Mouse (Mus musculus) ovary, postnatal 10 days (tissue): ENCODE measurements around the gene Tob1.

Experiments
- DNase-seq: peaks from one replicate; pipeline ENCODE4 v3.0.0; 2022; ENCODE audit warnings: low spot score

Tob1 gene

GRCm38 (mm10) chr11:94211124-94211603, at the start of gene Tob1:
Gene Tob1, plus strand, starts transcription at chr11:94211454.
- peak; percentile 93 for DNase-seq

GRCm38 (mm10) chr11:94161867-94162581, 49.2 kb upstream of the Tob1 start:
- DNase-seq = no peak

GRCm38 (mm10) chr11:94163005-94163767, 48.1 kb upstream of the Tob1 start:
- DNase-seq = no peak

GRCm38 (mm10) chr11:94165745-94166144, 45.5 kb upstream of the Tob1 start:
- DNase-seq = no peak

DNA sequence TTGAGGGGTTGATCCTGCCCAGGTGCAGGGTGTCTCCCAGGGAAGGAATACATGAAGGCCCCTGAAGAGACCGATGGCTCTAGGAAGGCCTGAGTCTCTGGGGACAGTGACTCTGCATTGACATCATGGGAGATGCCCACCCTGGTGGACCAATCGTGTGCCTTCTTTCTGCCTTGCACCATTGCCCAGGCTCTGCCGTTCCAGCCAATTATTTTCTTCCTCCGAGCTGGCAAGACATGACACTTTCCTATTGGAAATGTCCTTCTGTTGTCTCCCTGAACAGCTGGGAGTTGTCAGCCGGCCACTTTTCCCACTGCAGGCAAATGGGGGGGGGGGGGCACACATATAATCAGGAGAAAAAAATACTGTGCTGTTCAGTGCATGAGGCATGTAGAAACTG, 43.0 kb upstream of the Tob1 start:
- DNase-seq = no peak

DNA sequence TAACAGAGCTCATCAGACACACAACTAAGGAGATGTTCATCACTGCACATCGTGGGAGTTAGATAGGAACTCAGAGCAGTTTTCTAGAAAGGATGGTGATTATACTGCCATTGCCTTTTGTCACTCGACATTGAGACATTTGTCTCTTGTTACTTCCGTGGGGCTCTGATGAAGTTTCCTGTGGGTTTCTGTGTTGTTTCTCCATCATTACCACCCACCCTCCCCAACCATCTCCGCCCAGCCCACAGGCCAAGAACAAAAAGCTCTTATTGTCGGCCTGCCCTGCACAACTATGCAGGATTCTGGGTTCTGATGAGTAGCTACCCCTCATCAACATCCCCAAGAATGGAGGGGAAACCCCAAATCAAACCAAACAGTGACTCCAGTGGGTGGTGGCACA, 41.7 kb upstream of the Tob1 start:
- DNase-seq = no peak

GRCm38 (mm10) chr11:94171691-94172090, 39.6 kb upstream of the Tob1 start:
- DNase-seq = no peak

GRCm38 (mm10) chr11:94172186-94172585, 39.1 kb upstream of the Tob1 start:
- DNase-seq = no peak

DNA sequence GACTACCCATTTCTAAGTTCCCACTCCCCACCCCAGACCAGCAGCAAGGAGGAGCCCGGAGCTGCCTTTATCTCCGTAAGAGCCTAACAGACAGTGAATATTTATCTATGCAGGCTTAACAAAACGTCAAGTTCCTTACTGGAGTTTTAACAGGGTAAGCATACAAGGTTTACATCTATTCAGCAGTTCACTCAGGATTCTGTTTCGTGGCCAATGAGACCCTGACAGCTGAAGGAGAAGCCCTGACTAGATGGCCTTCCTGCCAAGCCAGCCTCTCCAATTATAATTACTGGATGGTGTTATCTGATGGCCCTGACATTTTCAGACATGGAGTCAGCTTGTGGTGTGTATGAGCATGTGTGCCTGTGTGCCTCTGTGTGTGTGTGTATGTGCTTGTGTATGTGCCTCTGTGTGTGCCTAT, 37.5 kb upstream of the Tob1 start:
- DNase-seq = no peak

DNA sequence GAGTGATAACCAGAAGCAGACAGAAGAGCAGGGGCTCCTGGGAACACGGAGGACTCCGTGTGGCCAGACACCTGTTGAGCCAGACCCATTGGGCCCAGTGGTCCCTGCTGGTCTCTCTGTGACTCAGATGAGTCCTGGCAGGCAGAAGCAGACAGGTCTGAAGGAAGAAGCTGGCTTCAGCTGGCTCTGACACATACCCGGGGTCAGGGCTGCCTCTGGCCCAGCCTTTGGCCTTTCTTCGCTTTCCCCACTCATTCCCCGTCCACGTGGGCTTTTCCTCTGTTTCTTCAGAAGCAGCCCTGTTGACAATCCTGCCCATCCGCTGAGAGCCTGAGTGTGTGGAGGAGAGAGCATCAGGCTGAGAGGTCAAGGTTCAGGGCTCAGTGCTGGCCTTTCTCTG, 36.0 kb upstream of the Tob1 start:
- DNase-seq = no peak

DNA sequence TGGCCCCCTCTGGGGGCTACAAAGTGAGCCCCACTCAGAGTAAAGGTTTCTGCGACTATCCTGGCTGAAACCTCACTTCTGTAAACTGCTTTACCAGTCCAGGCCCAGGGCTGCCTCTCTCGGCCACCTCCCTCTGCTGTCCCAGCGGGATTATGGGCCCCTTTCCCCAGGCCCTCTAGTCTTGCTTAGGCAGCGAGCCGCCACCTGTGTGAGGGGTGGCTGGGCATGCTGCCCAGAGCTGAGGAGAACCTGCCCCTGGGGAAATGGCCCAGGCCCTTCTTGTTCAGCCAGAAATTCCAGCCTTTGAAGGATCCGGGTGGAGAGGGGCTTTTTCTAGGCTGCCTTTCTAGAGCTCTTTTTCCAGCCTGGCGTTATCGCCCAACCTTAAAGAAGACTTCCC, 35.6 kb upstream of the Tob1 start:
- DNase-seq = no peak

- DNase-seq = no peak
These were observed 33.2 kb upstream of the Tob1 start for GRCm38 (mm10) chr11:94177841-94178585.

DNA sequence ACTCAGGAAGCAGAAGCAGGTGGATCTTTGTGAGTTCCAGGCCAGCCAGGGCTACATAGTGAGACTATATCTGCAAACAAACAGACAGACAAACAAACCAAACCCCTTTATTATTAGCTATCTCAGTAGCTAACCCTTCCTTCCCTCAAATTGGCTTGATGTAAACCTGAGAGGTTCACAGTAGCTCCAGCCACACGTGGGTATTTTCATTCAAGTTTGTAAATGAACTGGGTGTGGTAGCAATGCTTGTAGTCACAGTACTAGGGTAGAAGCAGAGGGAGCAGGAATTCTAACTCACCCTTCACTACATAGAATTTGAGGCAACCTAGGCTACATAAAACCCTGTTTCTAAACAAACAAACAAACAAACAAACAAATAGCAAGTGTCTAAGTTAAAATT, 31.5 kb upstream of the Tob1 start:
- no peak for DNase-seq

- no peak for DNase-seq
These were observed 31.1 kb upstream of the Tob1 start for GRCm38 (mm10) chr11:94180194-94180593.

- DNase-seq = no peak
These were observed 29.6 kb upstream of the Tob1 start for GRCm38 (mm10) chr11:94181694-94182093.

DNA sequence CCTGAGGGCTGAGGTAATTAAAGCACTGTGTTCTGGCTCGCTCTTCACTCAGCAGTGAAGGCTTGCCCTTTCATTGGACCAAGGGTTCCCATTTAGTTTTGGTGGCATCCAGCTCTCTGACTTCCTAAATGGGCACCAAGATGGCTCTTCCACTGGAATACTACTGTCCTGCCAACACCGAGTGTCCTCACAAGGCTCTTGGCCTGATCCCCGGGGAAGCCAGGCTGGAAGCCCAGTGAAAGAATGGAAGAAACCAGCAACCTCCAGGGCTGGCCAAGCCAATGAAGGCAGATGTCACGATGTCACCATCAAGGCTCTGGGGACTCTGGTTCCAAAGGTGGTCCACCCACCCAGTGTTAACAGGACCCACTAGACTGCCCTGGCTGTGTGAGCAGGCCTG, 28.5 kb upstream of the Tob1 start:
- no peak for DNase-seq

DNA sequence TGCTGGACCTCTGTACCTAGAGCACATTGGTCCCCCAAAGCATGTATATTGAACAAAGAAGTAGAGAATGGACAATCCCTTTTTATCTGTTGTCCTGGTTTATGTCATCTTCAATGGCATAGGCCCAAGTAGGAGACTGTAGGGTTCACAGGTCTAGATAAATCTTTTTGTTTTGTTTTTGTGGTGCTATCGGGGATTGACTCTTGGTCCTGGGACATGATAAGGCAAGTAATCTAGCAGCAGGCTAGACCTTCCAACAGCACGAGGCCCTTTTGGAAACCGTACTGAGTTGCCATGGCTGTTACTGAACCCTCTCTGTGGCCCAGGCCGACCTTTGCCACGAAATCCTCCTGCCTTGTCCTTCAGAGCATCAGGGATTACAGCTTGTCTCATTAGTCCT, 28.1 kb upstream of the Tob1 start:
- no peak for DNase-seq

DNA sequence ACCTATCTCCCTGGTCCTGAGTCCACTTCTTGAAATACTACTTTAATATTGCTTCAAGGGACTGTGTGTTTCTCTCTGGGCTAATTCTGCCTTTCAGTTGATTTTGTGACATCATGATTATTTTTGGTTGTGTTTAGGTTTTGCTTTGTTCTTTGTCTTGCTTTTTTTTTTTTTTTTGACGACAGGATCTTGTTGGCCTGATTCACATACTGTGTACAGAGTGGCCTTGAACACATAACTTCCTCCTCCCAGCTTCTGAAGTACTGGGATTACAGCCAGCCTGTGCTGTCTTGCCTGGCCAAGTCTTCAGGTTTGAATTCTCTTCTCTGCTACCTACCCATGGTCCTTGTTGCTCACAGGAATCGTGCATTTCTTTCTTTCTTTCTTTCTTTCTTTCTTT, 27.6 kb upstream of the Tob1 start:
- DNase-seq = no peak

- DNase-seq = no peak
These were observed 21.7 kb upstream of the Tob1 start for GRCm38 (mm10) chr11:94189579-94189978.

- DNase-seq = no peak
These were observed 20.6 kb upstream of the Tob1 start for GRCm38 (mm10) chr11:94190665-94191064.

- no peak for DNase-seq
These were observed 18.1 kb upstream of the Tob1 start for GRCm38 (mm10) chr11:94193109-94193508.

GRCm38 (mm10) chr11:94196311-94196710, 14.9 kb upstream of the Tob1 start:
- DNase-seq = no peak
